Mouse (Mus musculus): ENCODE measurements around the gene Ryr2. TPM values are rescaled to one million over a fixed set of nuclear protein-coding genes. Genes with fewer than 3 reads are reported as not detected.

The Ryr2 gene
- polyA plus RNA-seq, 1 experiment from 2014 or later: 7.1 TPM

GRCm38 (mm10) chr13:12029841-12030240 lies 76.9 kb downstream of the Ryr2 start:
- ATAC-seq (ENCODE audit: low FRiP score): no peak
- Histone ChIP-seq H3K27me3 (replicated peaks) (no peaks in the 10 kb centered on the region), H3K36me3 (no peaks in the 10 kb centered on the region), H3K27ac (replicated peaks) (no peak overlapping the region), H3K4me2 (no peak overlapping the region), H3K9ac (replicated peaks) (no peak overlapping the region), H3K4me3 (replicated peaks) (no peak overlapping the region), H3K9me3 (replicated peaks) (no peaks in the 10 kb centered on the region), H3K4me1 (no peaks in the 10 kb centered on the region)
- 92% methylated on average over 7 of the region's 7 CpGs for WGBS

- no peak for ATAC-seq (ENCODE audit: low FRiP score)
- Histone ChIP-seq H3K27me3 (replicated peaks) (no peaks in the 10 kb centered on the region), H3K4me2 (no peak overlapping the region), H3K4me1 (no peaks in the 10 kb centered on the region), H3K36me3 (no peaks in the 10 kb centered on the region), H3K9ac (replicated peaks) (no peak overlapping the region), H3K9me3 (replicated peaks) (no peaks in the 10 kb centered on the region), H3K4me3 (replicated peaks) (no peak overlapping the region), H3K27ac (replicated peaks) (no peak overlapping the region)
- WGBS: 85% methylated on average over 4 of the region's 4 CpGs
Observed at GRCm38 (mm10) chr13:12029326-12029725, 77.4 kb downstream of the Ryr2 start.

- H3K9ac ChIP-seq (replicated peaks): no peak overlapping the region
- no peak overlapping the region for H3K4me2 ChIP-seq
- H3K36me3 ChIP-seq: no peaks in the 10 kb centered on the region
- peaks cover 15% of the 10 kb centered on the region for H3K4me1 ChIP-seq
- H3K27ac ChIP-seq (replicated peaks): peak overlapping the region; percentile 29
- no peak overlapping the region for H3K4me3 ChIP-seq (replicated peaks)
- H3K27me3 ChIP-seq (replicated peaks): no peaks in the 10 kb centered on the region
- H3K9me3 ChIP-seq (replicated peaks): no peaks in the 10 kb centered on the region
- peak; percentile 38; the same call in 1 of the 2 replicates for ATAC-seq (ENCODE audit: low FRiP score)
- 73% methylated on average over 9 of the region's 9 CpGs for WGBS
Observed at GRCm38 (mm10) chr13:12018046-12018445, 88.7 kb downstream of the Ryr2 start.

- H3K27me3 ChIP-seq (replicated peaks): no peaks in the 10 kb centered on the region
- H3K9ac ChIP-seq (replicated peaks): no peak overlapping the region
- H3K4me3 ChIP-seq (replicated peaks): no peak overlapping the region
- H3K9me3 ChIP-seq (replicated peaks): no peaks in the 10 kb centered on the region
- no peaks in the 10 kb centered on the region for H3K36me3 ChIP-seq
- H3K4me2 ChIP-seq: no peak overlapping the region
- WGBS: 83% methylated on average over 8 of the region's 8 CpGs
- ATAC-seq (ENCODE audit: low FRiP score): no peak
- no peak overlapping the region for H3K27ac ChIP-seq (replicated peaks)
- peaks cover 15% of the 10 kb centered on the region for H3K4me1 ChIP-seq
Observed at GRCm38 (mm10) chr13:12013986-12014385, 92.8 kb downstream of the Ryr2 start.

- Histone ChIP-seq H3K4me3 (replicated peaks) (no peak overlapping the region), H3K4me1 (peaks cover 4% of the 10 kb centered on the region; the same call in 1 of the 2 replicates), H3K9me3 (replicated peaks) (no peaks in the 10 kb centered on the region), H3K27me3 (replicated peaks) (no peaks in the 10 kb centered on the region), H3K27ac (replicated peaks) (no peak overlapping the region), H3K36me3 (no peaks in the 10 kb centered on the region), H3K4me2 (no peak overlapping the region), H3K9ac (replicated peaks) (no peak overlapping the region)
- no peak; the same call in 1 of the 2 replicates for ATAC-seq (ENCODE audit: low FRiP score)
- WGBS: 66% methylated on average over 6 of the region's 6 CpGs
Observed at GRCm38 (mm10) chr13:12008995-12009689, 97.6 kb downstream of the Ryr2 start.

- WGBS: 65% methylated on average over 2 of the region's 2 CpGs
Observed at GRCm38 (mm10) chr13:12007579-12007978, 99.2 kb downstream of the Ryr2 start.

GRCm38 (mm10) chr13:12001891-12002294 lies 104.9 kb downstream of the Ryr2 start:
- peak; percentile 76 for ATAC-seq (ENCODE audit: low FRiP score)
- H3K4me2 ChIP-seq: no peak overlapping the region
- H3K9me3 ChIP-seq (replicated peaks): no peaks in the 10 kb centered on the region
- H3K4me3 ChIP-seq (replicated peaks): no peak overlapping the region
- no peak overlapping the region for H3K9ac ChIP-seq (replicated peaks)
- peaks cover 5% of the 10 kb centered on the region; the same call in 1 of the 2 replicates for H3K4me1 ChIP-seq
- 40% methylated on average over 3 of the region's 3 CpGs for WGBS
- no peaks in the 10 kb centered on the region for H3K36me3 ChIP-seq
- H3K27me3 ChIP-seq (replicated peaks): no peaks in the 10 kb centered on the region
- H3K27ac ChIP-seq (replicated peaks): 0 out of 2 replicates have a peak overlapping the region, but pooled peaks have one; percentile 10

More at GRCm38 (mm10) chr13:12007579-12007978, 99.2 kb downstream of the Ryr2 start:
- Histone ChIP-seq H3K4me2 (no peak overlapping the region), H3K36me3 (no peaks in the 10 kb centered on the region), H3K4me1 (no peaks in the 10 kb centered on the region; the same call in 1 of the 2 replicates), H3K9me3 (replicated peaks) (no peaks in the 10 kb centered on the region), H3K4me3 (replicated peaks) (no peak overlapping the region), H3K27me3 (replicated peaks) (no peaks in the 10 kb centered on the region), H3K9ac (replicated peaks) (no peak overlapping the region), H3K27ac (replicated peaks) (no peak overlapping the region)
- ATAC-seq (ENCODE audit: low FRiP score): no peak

GRCm38 (mm10) chr13:11999851-12000250 lies 106.9 kb downstream of the Ryr2 start:
- Histone ChIP-seq H3K9ac (replicated peaks) (no peak overlapping the region), H3K4me1 (peaks cover 5% of the 10 kb centered on the region; the same call in 1 of the 2 replicates), H3K27me3 (replicated peaks) (no peaks in the 10 kb centered on the region), H3K4me2 (no peak overlapping the region), H3K27ac (replicated peaks) (no peak overlapping the region), H3K9me3 (replicated peaks) (no peaks in the 10 kb centered on the region), H3K4me3 (replicated peaks) (no peak overlapping the region), H3K36me3 (no peaks in the 10 kb centered on the region)
- 84% methylated on average over 4 of the region's 4 CpGs for WGBS
- no peak for ATAC-seq (ENCODE audit: low FRiP score)

- Histone ChIP-seq H3K9me3 (replicated peaks) (no peaks in the 10 kb centered on the region), H3K4me1 (0 out of 2 replicates have a peak, but pooled peaks cover 5% of the 10 kb centered on the region), H3K9ac (replicated peaks) (no peak overlapping the region), H3K4me2 (no peak overlapping the region), H3K4me3 (replicated peaks) (no peak overlapping the region), H3K27ac (replicated peaks) (no peak overlapping the region), H3K27me3 (replicated peaks) (no peaks in the 10 kb centered on the region), H3K36me3 (no peaks in the 10 kb centered on the region)
- no peak for ATAC-seq (ENCODE audit: low FRiP score)
- WGBS: 84% methylated on average over 2 of the region's 2 CpGs
Observed at GRCm38 (mm10) chr13:11997366-11997765, 109.4 kb downstream of the Ryr2 start.

GRCm38 (mm10) chr13:11987556-11987955 lies 119.2 kb downstream of the Ryr2 start:
- no peak for ATAC-seq (ENCODE audit: low FRiP score)
- Histone ChIP-seq H3K27ac (replicated peaks) (no peak overlapping the region), H3K4me1 (no peaks in the 10 kb centered on the region), H3K36me3 (no peaks in the 10 kb centered on the region), H3K4me3 (replicated peaks) (no peak overlapping the region), H3K9ac (replicated peaks) (no peak overlapping the region), H3K4me2 (no peak overlapping the region), H3K27me3 (replicated peaks) (no peaks in the 10 kb centered on the region), H3K9me3 (replicated peaks) (no peaks in the 10 kb centered on the region)
- WGBS: 71% methylated on average over 4 of the region's 4 CpGs

- no peak overlapping the region for H3K4me3 ChIP-seq (replicated peaks)
- H3K4me1 ChIP-seq: no peaks in the 10 kb centered on the region
- no peaks in the 10 kb centered on the region for H3K27me3 ChIP-seq (replicated peaks)
- H3K27ac ChIP-seq (replicated peaks): no peak overlapping the region
- 94% methylated on average over 3 of the region's 3 CpGs for WGBS
- no peak overlapping the region for H3K9ac ChIP-seq (replicated peaks)
- H3K9me3 ChIP-seq (replicated peaks): no peaks in the 10 kb centered on the region
- H3K4me2 ChIP-seq: no peak overlapping the region
- no peaks in the 10 kb centered on the region for H3K36me3 ChIP-seq
- ATAC-seq (ENCODE audit: low FRiP score): no peak
Observed at GRCm38 (mm10) chr13:11985056-11985455, 121.7 kb downstream of the Ryr2 start.

- Histone ChIP-seq H3K4me2 (no peak overlapping the region), H3K4me1 (no peaks in the 10 kb centered on the region), H3K9ac (replicated peaks) (no peak overlapping the region), H3K27ac (replicated peaks) (no peak overlapping the region), H3K27me3 (replicated peaks) (no peaks in the 10 kb centered on the region), H3K36me3 (no peaks in the 10 kb centered on the region), H3K9me3 (replicated peaks) (no peaks in the 10 kb centered on the region), H3K4me3 (replicated peaks) (no peak overlapping the region)
- ATAC-seq (ENCODE audit: low FRiP score): no peak
Observed at GRCm38 (mm10) chr13:11978997-11979396, 127.7 kb downstream of the Ryr2 start.
